Mouse (Mus musculus): ENCODE measurements around the gene Dgcr2. TPM values are rescaled to one million over a fixed set of nuclear protein-coding genes. Genes with fewer than 3 reads are reported as not detected.

Dgcr2 gene
- total and polyA plus RNA-seq, 2 experiments = 31.6 to 82.2 TPM

DNA sequence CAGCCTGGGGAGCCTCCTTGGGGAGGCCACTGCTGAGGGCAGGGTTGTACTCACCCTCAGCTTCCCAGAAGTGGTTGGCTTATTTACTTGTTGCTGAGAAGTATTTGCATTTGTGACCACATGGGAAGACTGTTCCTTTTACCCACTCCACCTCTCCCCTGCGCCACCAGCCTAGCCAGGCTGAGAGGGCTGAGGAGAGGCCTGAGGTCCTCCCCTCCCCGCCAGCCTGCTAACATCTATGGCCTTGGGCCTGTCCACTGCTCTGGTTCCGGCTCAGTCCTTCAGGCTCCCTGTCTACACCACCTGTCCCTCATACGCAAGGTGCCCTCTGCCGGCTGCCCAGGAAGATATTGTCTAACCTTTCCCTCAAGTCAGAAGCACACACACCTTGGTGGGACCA is 102.7 kb downstream of the Dgcr2 start:
- H3K4me3 ChIP-seq (ENCODE audit: insufficient read depth, low read depth, low read length) = no peak overlapping the region
- H3K79me2 ChIP-seq (ENCODE audit: control insufficient read depth, insufficient read depth, low read length) = no peaks in the 10 kb centered on the region
- 80% methylated on average over 5 of the region's 5 CpGs for WGBS
- H3K27ac ChIP-seq (replicated peaks; ENCODE audit: insufficient read depth, low read depth, low read length) = no peak overlapping the region
- DNase-seq (ENCODE audit: extremely low read depth, low read depth, low spot score) = no peak
- H3K27me3 ChIP-seq (ENCODE audit: control insufficient read depth, insufficient read depth, low read length) = peaks cover 17% of the 10 kb centered on the region; the same call in 1 of the 2 replicates
- peaks cover 9% of the 10 kb centered on the region for H3K36me3 ChIP-seq (ENCODE audit: control insufficient read depth, insufficient read depth, low read length)
- TF ChIP-seq CTCF (IDR thresholded peaks at IDR 0.05; ENCODE audit: low read depth, low read length) (no peak), POLR2A (IDR thresholded peaks at IDR 0.05; ENCODE audit: extremely low read depth, insufficient read depth, low read length) (no peak)
- no peaks in the 10 kb centered on the region for H3K4me1 ChIP-seq (ENCODE audit: control insufficient read depth, insufficient read depth, low read length)
- no peak overlapping the region for H3K9ac ChIP-seq (ENCODE audit: low read depth, low read length)

DNA sequence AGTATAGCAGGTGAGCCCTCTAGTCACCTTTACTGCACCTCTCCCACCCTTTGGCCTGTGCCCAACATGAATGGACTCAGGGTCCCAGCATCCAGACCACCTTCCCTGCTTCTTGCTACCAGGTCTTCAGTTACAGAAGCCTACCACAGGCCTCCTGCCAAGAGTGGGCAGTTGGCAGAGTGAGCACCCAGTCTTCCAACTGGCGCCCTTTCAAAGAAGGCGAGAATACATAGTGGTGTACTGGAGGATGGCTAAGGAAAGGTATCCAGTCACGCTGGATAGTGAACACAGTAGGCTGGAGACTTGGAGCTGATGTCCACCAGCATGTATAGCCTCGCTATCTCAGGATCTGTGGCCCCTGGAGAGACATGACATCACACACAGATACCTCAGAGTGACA is 104.3 kb downstream of the Dgcr2 start:
- peaks cover 17% of the 10 kb centered on the region; the same call in 1 of the 2 replicates for H3K27me3 ChIP-seq (ENCODE audit: control insufficient read depth, insufficient read depth, low read length)
- H3K4me3 ChIP-seq (ENCODE audit: insufficient read depth, low read depth, low read length) = no peak overlapping the region
- no peaks in the 10 kb centered on the region for H3K79me2 ChIP-seq (ENCODE audit: control insufficient read depth, insufficient read depth, low read length)
- no peak for TF ChIP-seq CTCF (IDR thresholded peaks at IDR 0.05; ENCODE audit: low read depth, low read length)
- no peak for TF ChIP-seq POLR2A (IDR thresholded peaks at IDR 0.05; ENCODE audit: extremely low read depth, insufficient read depth, low read length)
- H3K36me3 ChIP-seq (ENCODE audit: control insufficient read depth, insufficient read depth, low read length) = peaks cover 19% of the 10 kb centered on the region
- WGBS = 97% methylated on average over 4 of the region's 4 CpGs
- H3K27ac ChIP-seq (replicated peaks; ENCODE audit: insufficient read depth, low read depth, low read length) = no peak overlapping the region
- no peak overlapping the region for H3K9ac ChIP-seq (ENCODE audit: low read depth, low read length)
- DNase-seq (ENCODE audit: extremely low read depth, low read depth, low spot score) = no peak
- no peaks in the 10 kb centered on the region for H3K4me1 ChIP-seq (ENCODE audit: control insufficient read depth, insufficient read depth, low read length)

DNA sequence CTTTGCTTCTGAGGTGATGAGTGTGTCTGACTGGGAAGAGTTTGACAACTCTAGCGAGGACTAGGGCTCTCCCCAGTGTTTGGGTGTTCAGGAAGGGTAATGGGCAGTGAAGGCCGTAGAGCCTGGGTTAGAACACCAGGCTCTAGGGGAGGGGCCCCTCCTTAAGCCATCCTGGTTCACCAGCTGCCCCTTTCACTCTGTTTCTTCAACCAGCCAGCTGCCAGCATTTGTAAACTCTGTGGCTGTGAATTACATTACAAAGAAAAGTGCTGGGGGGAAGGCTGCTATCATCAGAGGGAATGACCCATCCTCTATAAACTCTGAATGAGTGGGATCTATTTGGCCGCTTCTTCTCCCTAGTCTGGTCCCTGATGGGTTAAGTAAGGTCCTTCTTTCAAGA is 105.6 kb downstream of the Dgcr2 start:
- H3K36me3 ChIP-seq (ENCODE audit: control insufficient read depth, insufficient read depth, low read length) = peaks cover 28% of the 10 kb centered on the region
- WGBS = 92% methylated on average over 3 of the region's 3 CpGs
- no peak overlapping the region for H3K4me3 ChIP-seq (ENCODE audit: insufficient read depth, low read depth, low read length)
- no peaks in the 10 kb centered on the region for H3K79me2 ChIP-seq (ENCODE audit: control insufficient read depth, insufficient read depth, low read length)
- TF ChIP-seq POLR2A (IDR thresholded peaks at IDR 0.05; ENCODE audit: extremely low read depth, insufficient read depth, low read length) (no peak), CTCF (IDR thresholded peaks at IDR 0.05; ENCODE audit: low read depth, low read length) (no peak)
- no peak overlapping the region for H3K27ac ChIP-seq (replicated peaks; ENCODE audit: insufficient read depth, low read depth, low read length)
- no peak overlapping the region for H3K9ac ChIP-seq (ENCODE audit: low read depth, low read length)
- DNase-seq (ENCODE audit: extremely low read depth, low read depth, low spot score) = no peak
- H3K27me3 ChIP-seq (ENCODE audit: control insufficient read depth, insufficient read depth, low read length) = peaks cover 8% of the 10 kb centered on the region; the same call in 1 of the 2 replicates
- no peaks in the 10 kb centered on the region for H3K4me1 ChIP-seq (ENCODE audit: control insufficient read depth, insufficient read depth, low read length)

Other genes starting within 250 kb of the Dgcr2 start
- 14.8 and 23.4 TPM in 2 replicates for gene Med15, start 165.7 kb downstream of the Dgcr2 start, total RNA-seq (2014; rRNA removed)
- gene Med15, start 165.7 kb downstream of the Dgcr2 start, polyA plus RNA-seq (2012; rRNA removed) = 32.6 and 49.7 TPM in 2 replicates
- gene Klhl22, start 138.9 kb downstream of the Dgcr2 start, total RNA-seq (2014; rRNA removed) = 9.7 and 10.2 TPM in 2 replicates
- gene Klhl22, start 138.9 kb downstream of the Dgcr2 start, polyA plus RNA-seq (2012; rRNA removed) = 25.5 and 28.2 TPM in 2 replicates
- gene Scarf2, start 101.3 kb downstream of the Dgcr2 start, total RNA-seq (2014; rRNA removed) = 1.8 and 2.3 TPM in 2 replicates
- 6.2 and 7.7 TPM in 2 replicates for gene Scarf2, start 101.3 kb downstream of the Dgcr2 start, polyA plus RNA-seq (2012; rRNA removed)
- gene B830017H08Rik, start 65.4 kb downstream of the Dgcr2 start, total RNA-seq (2014; rRNA removed) = not detected in 2 replicates
- not detected in 2 replicates for gene B830017H08Rik, start 65.4 kb downstream of the Dgcr2 start, polyA plus RNA-seq (2012; rRNA removed)
- gene Car15, start 60.2 kb downstream of the Dgcr2 start, total RNA-seq (2014; rRNA removed) = 0.27 and 1.0 TPM in 2 replicates
- 1.6 and 3.7 TPM in 2 replicates for gene Car15, start 60.2 kb downstream of the Dgcr2 start, polyA plus RNA-seq (2012; rRNA removed)
- gene Gm20518, start 6.9 kb downstream of the Dgcr2 start, total RNA-seq (2014; rRNA removed) = 0.07 and 0.09 TPM in 2 replicates
- 0.17 and 0.34 TPM in 2 replicates for gene Gm20518, start 6.9 kb downstream of the Dgcr2 start, polyA plus RNA-seq (2012; rRNA removed)
- 0.09 and 0.20 TPM in 2 replicates for gene Tssk1, start 4.3 kb downstream of the Dgcr2 start, total RNA-seq (2014; rRNA removed)
- 0.04 and 0.06 TPM in 2 replicates for gene Tssk1, start 4.3 kb downstream of the Dgcr2 start, polyA plus RNA-seq (2012; rRNA removed)
- not detected in 2 replicates for gene Tssk2, start 75 bp upstream of the Dgcr2 start, total RNA-seq (2014; rRNA removed)
- not detected in 2 replicates for gene Tssk2, start 75 bp upstream of the Dgcr2 start, polyA plus RNA-seq (2012; rRNA removed)
- 3.4 and 3.9 TPM in 2 replicates for gene Ess2, start 12.8 kb upstream of the Dgcr2 start, total RNA-seq (2014; rRNA removed)
- gene Ess2, start 12.8 kb upstream of the Dgcr2 start, polyA plus RNA-seq (2012; rRNA removed) = 6.0 and 8.7 TPM in 2 replicates
- not detected in 2 replicates for gene Gsc2, start 16.5 kb upstream of the Dgcr2 start, total RNA-seq (2014; rRNA removed)
- gene Gsc2, start 16.5 kb upstream of the Dgcr2 start, polyA plus RNA-seq (2012; rRNA removed) = not detected in 2 replicates
- 164 and 194 TPM in 2 replicates for gene Slc25a1, start 29.7 kb upstream of the Dgcr2 start, total RNA-seq (2014; rRNA removed)
- 364 and 373 TPM in 2 replicates for gene Slc25a1, start 29.7 kb upstream of the Dgcr2 start, polyA plus RNA-seq (2012; rRNA removed)
- gene Vpreb2, start 81.9 kb upstream of the Dgcr2 start, total RNA-seq (2014; rRNA removed) = not detected in 2 replicates
- not detected in 2 replicates for gene Vpreb2, start 81.9 kb upstream of the Dgcr2 start, polyA plus RNA-seq (2012; rRNA removed)
- 45.3 and 45.9 TPM in 2 replicates for gene Dgcr6, start 154.3 kb upstream of the Dgcr2 start, total RNA-seq (2014; rRNA removed)
- gene Dgcr6, start 154.3 kb upstream of the Dgcr2 start, polyA plus RNA-seq (2012; rRNA removed) = 103 and 121 TPM in 2 replicates
- 246 and 376 TPM in 2 replicates for gene Prodh, start 191.6 kb upstream of the Dgcr2 start, total RNA-seq (2014; rRNA removed)
- gene Prodh, start 191.6 kb upstream of the Dgcr2 start, polyA plus RNA-seq (2012; rRNA removed) = 356 and 394 TPM in 2 replicates
- gene Rtn4r, start 229.1 kb upstream of the Dgcr2 start, total RNA-seq (2014; rRNA removed) = not detected in 2 replicates
- 0.07 TPM in 1 of 2 replicates, not detected in the other for gene Rtn4r, start 229.1 kb upstream of the Dgcr2 start, polyA plus RNA-seq (2012; rRNA removed)